Mouse (Mus musculus) left cerebral cortex, postnatal 25 days (tissue): ENCODE results near the gene Sh3rf1. TPM values are rescaled to one million over a fixed set of nuclear protein-coding genes. Genes with fewer than 3 reads are reported as not detected.

Experiments used
- DNase-seq, 2 experiments: peaks; one replicate each; pipeline ENCODE4 v3.0.0; 2022; ENCODE audit warnings: low spot score in 2 of 2, mixed read lengths in 1 of 2
- intact Hi-C: fragments of 180-260 bp; cut with DNase I; formaldehyde crosslinking; loops from one replicate; pipeline ENCODE4 v1.15.1; 2025
- total RNA-seq, 2 experiments: library from RNA; stranded (reverse); gene quantifications; 2 replicates each; pipeline ENCODE4 v1.2.3; 2021

Gene Sh3rf1
- total RNA-seq, 2 experiments from 2014 or later = 36.8 to 39.8 TPM

GRCm38 (mm10) chr8:61254196-61254595, 30.5 kb downstream of the Sh3rf1 start:
- intact Hi-C loops = no loop called here
- DNase-seq = no peak

DNA sequence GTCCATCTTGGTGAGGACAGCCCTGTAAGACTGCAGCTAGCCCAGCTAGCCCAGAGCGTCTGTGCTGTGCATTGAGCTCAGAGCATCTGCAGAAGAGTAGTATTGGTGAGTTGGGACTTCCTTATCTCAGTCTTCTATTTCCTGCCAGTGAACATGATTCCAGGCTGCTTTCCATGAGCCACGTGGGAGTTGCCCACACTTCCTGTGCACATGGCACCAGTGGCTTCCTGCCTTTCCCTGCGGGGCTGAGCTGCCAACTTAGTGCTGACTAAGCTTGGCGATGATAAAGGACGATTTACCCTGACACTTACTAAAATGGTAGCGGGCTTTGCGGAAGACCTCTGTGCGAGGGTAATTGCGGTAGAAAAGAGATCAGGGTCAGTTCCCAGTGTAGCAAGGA, 35.2 kb downstream of the Sh3rf1 start:
- DNase-seq = peak; percentile 36 to 89
- intact Hi-C loops = loop anchor here (2.0 kb wide), 2 partner anchors 42 to 48 kb away; no protein-coding TSS in a partner anchor

DNA sequence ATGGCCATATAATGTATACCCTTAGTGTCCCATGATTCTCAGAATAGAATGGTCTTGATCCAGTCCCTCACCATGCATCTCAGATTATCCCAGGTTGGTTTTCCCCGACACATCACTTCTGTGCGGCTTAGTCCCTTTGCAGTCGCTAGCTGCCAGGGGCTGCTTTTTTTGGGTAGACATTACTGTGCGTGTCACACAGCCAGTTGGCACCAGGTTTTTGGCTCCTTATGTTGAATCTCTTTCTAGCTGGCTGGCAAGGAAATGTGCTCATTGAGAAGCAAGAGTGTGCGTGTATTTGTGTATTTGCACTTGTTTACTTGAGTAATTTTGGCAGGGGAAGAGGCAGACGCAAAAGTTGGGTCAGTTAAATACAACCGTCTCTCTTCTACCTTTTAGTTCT, 35.9 kb downstream of the Sh3rf1 start:
- peak; percentile 54 to 88 for DNase-seq
- intact Hi-C loops = loop anchor here (2.0 kb wide), 2 partner anchors 43 to 47 kb away; no protein-coding TSS in a partner anchor

DNA sequence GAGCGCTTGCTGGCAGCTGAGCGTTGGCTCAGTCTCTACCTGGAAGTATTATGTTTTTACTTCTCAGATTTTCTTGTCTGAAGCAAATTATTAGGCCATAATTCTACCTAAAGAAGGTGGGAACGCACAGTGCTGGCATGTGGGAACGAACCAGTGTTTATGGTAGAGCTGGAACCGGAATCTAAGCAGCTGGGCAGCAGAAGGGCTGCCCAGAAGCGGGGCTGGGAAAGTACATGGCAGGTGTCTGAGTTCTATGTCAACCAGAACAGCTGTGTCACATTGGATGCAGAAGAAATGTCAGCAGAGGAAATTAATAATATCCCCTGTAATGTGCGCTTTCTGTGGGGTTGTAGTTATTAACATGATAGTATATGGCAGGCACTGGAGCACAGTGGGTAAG, 36.9 kb downstream of the Sh3rf1 start:
- intact Hi-C loops = no loop called here
- no peak for DNase-seq

DNA sequence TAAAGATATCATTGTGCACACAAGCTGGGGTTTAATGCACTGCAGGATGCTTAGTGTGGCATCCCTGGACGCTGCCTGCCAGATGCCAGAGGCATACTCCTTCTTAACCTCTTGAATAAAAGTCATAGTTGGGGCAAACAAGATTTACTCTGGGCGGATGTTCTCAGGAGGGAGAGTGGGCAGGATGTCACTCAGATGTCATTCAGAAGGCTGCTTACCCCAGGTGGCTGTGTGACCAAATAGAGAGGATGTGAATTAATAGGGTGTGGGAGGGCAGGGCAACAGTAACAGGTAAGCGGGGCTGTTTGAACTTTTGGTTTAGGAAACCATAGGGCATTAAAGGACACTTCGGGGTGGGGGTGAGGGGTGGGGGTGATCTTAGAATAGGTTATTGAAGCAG, 37.7 kb downstream of the Sh3rf1 start:
- DNase-seq = no peak
- intact Hi-C loops = no loop called here

GRCm38 (mm10) chr8:61263691-61264090, 40.0 kb downstream of the Sh3rf1 start:
- intact Hi-C loops = no loop called here
- DNase-seq = no peak

DNA sequence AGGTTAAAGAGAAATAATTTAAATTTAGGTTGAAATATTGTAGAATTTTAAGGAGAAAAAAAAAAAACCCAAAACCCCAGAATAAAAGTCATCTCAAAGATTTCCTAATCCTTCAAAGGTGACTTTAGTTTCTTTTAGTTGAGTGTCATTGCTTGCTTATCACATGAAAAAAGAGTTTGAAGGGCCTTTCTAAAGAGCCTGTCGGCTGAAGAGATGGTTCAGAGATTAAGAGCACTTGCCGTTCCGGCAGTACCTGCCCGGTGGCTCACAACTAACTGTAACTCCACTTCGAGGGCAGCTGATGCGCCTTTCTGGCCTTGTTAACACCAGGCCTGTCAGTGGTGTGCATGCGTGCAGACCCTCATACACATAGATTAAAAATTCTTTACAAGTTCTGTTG, 41.2 kb downstream of the Sh3rf1 start:
- DNase-seq = no peak
- intact Hi-C loops = no loop called here

DNA sequence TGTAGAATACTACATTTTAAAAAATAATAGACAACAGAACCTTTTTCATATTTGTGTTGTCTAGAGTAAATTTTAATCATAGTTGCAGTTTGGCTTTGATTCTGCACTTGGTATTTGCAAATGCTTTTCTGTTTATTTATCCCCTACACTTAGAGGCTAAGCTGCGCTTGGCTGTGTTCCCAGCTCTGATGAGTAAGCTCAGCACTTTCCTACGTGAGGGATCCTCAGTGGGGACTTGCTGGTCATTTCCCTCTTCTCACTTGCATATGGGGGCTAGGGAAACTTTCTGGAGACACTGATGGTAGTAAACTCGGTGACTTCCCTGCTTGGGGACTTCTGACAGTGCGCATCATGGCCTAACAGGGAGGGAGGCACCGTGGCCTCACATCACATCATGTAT, 41.7 kb downstream of the Sh3rf1 start:
- intact Hi-C loops = no loop called here
- DNase-seq = peak; percentile 53 to 75

DNA sequence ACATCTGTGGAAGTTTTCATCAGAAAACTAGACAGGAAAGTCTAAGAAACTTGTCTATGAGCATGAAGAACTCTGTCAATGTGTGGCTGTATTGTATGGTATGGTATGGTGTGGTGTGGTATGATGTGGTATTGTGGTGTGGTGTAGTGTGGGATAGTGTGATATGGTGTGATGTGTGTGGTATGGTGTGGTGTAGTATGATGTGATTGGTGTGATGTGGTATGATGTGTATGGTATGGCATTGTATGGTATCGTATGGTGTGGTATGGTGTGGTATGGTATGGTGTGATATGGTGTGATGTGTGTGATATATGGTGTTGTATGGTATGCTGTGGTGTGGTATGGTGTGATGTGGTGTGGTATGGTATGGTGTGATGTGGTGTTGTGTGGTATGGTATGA, 43.4 kb downstream of the Sh3rf1 start:
- intact Hi-C loops = no loop called here
- no peak for DNase-seq

DNA sequence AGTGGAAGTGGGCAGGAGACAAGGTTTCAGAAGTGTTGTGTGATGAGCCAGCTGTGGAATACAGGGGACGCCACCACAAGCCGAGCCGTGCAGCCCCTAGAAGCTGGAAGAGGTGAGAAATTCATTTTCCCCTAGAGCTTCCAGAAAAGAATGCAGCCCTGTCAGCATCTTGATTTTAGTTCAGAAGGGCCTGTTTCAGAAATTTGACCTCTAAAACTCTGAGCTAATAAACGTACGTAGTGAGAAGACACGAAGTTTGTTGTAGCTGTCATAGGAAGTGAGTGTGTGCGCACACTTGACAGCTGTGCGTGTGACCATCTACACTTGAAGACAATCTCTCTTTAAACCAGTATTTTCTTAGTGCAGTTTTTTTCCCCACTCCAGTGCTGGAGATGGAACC, 44.0 kb downstream of the Sh3rf1 start:
- intact Hi-C loops = no loop called here
- DNase-seq = no peak

- intact Hi-C loops = no loop called here
- no peak for DNase-seq
Observed at GRCm38 (mm10) chr8:61268233-61268916, 44.7 kb downstream of the Sh3rf1 start.

DNA sequence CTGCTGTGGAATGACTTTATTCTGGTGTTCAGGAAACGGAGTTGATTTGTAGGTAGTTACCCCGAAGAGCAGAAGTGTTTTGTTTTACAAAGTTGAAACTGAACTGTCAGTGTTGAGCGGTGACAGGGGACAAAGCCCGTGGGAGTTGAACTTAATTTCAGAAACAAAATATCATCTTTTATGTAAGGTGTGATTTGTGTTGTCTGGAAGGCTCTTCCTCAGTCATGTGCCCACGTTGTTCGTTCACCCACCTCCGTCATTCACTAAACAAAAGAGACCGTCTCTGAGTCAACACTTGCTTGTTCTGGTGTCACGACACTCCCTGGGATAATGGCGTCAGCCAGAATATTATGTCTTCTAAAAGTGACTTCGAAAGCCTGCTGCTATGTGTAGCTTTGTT, 46.3 kb downstream of the Sh3rf1 start:
- DNase-seq = no peak
- intact Hi-C loops = no loop called here

- DNase-seq = no peak
- intact Hi-C loops = no loop called here
Observed at GRCm38 (mm10) chr8:61270541-61270940, 46.9 kb downstream of the Sh3rf1 start.

DNA sequence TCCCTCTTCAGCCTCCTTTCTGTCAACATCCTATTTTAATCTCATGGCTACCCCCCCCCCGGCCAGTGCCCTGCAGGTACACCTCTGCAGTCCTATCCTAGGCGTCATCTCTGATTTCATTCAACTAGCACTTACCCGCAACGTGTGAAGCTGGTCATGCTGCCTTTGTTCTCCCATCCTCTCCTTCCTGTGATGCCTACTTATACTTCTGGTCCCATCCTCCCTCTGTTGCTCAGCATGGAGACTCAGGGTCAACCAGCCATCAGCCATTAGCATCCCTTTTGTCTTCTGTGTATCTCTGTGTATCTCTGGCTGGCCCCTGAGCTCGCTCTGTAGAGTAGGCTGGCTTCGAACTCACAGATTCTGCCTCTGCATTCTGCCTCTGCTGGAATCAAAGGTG, 47.3 kb downstream of the Sh3rf1 start:
- intact Hi-C loops = no loop called here
- DNase-seq = no peak

GRCm38 (mm10) chr8:61272838-61273237, 49.2 kb downstream of the Sh3rf1 start:
- intact Hi-C loops = no loop called here
- no peak for DNase-seq

GRCm38 (mm10) chr8:61273307-61274221, 49.9 kb downstream of the Sh3rf1 start:
- intact Hi-C loops = no loop called here
- DNase-seq = no peak

DNA sequence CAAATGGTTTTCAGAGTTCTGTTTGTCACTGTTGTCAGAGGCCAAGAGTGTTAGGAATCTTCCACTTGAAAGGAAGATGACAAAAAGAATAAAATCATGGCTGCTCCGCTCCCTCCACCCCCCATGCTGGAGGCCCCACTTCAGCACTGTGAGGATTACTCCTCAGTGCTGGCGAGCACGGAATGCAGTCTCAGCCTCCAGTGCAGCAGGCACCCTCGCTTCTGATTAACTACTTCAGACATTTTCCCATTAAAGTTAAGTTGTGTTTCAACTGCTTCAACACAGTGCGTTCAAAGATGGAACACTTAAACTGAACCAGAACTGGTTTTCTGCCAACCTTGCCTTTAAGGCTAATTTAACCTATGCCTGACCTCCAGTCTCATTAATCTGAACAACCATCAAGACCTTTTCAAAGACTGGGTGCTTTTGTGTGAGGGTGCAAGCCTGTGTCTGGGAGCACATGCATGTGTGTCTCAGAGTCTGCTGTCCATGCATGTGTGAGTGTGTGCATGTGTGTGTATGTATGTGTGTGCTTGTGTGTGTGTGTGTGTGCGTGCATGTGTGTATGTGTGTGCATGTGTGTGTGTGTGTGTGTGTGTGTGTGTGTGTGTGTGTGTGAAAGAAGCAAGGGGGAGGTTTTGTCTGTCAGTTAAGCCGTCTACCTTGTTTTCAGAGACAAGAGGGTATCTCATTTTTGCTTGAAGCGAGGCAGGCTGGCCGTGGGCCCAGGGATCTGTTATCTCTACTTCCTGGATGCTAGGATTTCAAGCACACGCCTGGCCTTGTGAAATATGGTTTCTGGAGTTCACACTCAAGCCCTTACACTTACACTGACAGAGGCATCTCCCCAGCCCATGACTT, 51.2 kb downstream of the Sh3rf1 start:
- intact Hi-C loops = no loop called here
- DNase-seq = no peak

- no peak for DNase-seq
- intact Hi-C loops = no loop called here
Observed at GRCm38 (mm10) chr8:61275463-61276356, 52.0 kb downstream of the Sh3rf1 start.

DNA sequence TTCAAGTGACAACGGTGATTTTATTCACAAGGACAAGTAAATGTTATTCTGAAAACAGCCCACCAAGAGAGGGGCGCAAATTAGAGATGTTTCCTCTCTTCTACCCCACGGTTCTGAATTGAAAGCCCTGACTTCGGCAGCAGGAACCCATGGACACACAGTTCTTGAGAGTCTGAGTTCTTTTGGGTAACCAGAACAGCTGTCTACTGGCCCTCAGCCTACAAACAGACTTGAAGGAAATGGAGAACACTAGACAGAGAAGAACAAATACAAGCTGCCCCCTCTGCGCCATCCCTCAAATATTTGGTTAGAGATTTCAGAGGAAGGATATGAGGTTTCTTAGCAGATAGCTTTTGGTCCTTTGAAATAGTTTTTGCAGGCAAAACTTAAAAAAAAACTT, 52.7 kb downstream of the Sh3rf1 start:
- DNase-seq = no peak
- intact Hi-C loops = no loop called here
